Mouse (Mus musculus) layer of hippocampus, postnatal 14 days (tissue): ENCODE measurements around the gene Hprt. TPM values are rescaled to one million over a fixed set of nuclear protein-coding genes. Genes with fewer than 3 reads are reported as not detected.
"Not testable (repeated sequence)": the region's sequence is repeated elsewhere in the genome, so short reads cannot be mapped to it uniquely, and the experiment has no call there.

Source experiments
- DNase-seq, 2 experiments: peaks; one replicate each; pipeline ENCODE4 v3.0.0; 2021 to 2022; ENCODE audit warnings: low spot score in 2 of 2, mixed read lengths in 1 of 2
- long read RNA-seq, 2 experiments: library from polyadenylated mRNA; stranded (forward); transcript quantifications; one replicate each; pipeline ENCODE4 v2.0.0; 2021
- total RNA-seq, 2 experiments: library from RNA; stranded (reverse); gene quantifications; 2 replicates each; pipeline ENCODE4 v1.2.3; 2021

Hprt gene
- 100 to 1,000 TPM; 112 to 134 TPM for total RNA-seq
- long read RNA-seq, experiment 1, transcript Hprt-201 (9 exons, 1,289 nt), result major isoform, 6 of 6 reads
- long read RNA-seq, experiment 1, partial matches to known transcripts, result 0 of 6 reads
- long read RNA-seq, experiment 1, other reads (novel, unspliced or antisense), result 0 of 6 reads
- long read RNA-seq, experiment 2, transcript Hprt-201 (9 exons, 1,289 nt), result major isoform, 13 of 14 reads
- long read RNA-seq, experiment 2, partial matches to known transcripts, result 0 of 14 reads
- long read RNA-seq, experiment 2, other reads (novel, unspliced or antisense), result 1 of 14 reads

DNA sequence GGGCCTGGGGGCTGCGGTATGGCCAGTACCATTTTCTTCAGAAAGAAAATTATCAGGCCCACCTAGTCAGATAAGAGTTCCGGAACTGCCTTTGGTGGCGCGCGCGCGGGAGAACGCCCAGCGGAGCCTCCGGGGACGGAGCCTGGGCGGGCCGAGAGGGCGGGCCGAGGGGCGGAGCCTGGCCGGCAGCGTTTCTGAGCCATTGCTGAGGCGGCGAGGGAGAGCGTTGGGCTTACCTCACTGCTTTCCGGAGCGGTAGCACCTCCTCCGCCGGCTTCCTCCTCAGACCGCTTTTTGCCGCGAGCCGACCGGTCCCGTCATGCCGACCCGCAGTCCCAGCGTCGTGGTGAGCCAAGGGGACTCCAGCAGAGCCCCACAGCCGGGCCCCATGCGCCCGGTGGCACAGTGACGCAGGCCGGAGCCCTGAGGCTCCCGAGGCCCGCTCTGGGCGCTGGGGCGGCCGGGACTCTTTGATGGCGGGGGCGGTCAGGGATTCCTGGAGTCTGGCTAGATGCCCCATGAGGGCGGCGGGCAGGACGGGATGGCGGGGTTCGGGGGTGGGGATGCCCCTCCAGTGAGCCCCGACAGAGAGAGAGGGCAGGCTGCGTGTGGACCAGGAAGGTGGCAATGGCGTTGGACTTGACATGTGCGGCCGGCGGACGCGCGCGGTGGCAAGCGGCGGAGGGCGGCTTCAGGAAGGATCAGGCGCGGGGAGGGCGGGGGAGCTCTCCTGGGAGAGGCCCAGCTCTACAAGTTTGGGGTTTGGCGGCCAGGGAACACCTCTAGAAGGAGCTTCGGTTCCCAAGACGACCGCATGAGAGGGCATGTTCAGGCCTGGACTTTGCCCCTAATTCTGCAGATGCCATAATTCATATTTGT, at the start of gene Hprt:
Hprt (plus strand) TSS at position 233 of the 879 bp plus-strand sequence.
- peak; percentile 78 to 79 for DNase-seq

DNA sequence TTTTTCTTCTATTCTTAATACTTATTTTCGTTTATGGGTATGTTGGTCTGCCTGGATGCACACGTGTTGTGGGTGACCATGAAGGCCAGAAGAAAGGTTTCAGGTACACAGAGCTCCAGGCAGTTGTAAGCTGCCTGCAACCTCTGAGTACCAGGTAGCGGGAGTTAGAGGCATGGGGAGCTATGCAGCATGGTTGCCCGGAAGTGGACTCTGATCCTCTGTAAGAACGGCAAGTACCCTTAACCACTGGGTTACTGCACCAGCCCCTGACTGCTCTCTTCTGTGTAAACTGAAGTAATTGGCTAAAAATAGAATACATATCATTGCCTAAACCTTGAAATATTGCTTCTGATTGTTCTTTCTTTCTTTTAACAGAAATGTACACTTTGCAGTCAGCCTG, 42.4 kb upstream of the Hprt start:
- DNase-seq, result no peak

DNA sequence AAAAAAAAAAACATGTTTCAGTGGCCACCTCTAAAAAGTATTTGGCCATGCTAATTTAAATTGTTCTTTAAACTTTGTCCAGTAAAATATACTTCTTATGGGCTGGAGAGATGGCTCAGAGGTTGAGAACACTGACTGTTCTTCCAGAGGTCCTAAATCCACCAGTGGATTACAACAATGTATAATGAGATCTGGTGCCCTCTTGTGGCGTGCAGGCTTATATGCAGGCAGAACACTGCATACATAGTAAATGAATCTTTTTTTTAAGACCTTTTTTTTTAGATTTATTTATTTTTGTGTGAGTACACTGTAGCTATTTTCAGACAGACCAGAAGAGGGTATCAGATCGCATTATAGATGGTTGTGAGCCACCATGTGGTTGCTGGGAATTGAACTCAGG, 38.2 kb upstream of the Hprt start:
- no peak for DNase-seq

DNA sequence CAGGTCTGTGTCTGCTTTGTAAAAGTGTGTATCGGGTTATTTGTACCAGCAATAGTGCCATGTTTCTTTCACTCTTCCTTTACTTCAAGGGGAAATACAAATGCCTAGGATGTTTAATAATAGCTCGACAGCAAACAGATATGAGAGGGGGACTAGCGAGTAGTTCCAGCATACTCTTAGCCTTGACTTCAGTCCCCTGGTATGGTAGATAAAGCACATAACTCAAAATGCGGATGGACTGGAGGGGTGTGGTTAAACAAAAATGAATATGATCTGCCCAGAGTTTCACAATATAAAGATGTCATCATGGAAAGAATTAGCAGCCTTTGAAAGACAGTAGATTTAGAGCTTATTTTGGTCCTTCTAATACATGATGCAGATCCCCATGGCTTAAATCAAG, 31.0 kb upstream of the Hprt start:
- DNase-seq, result no peak

DNA sequence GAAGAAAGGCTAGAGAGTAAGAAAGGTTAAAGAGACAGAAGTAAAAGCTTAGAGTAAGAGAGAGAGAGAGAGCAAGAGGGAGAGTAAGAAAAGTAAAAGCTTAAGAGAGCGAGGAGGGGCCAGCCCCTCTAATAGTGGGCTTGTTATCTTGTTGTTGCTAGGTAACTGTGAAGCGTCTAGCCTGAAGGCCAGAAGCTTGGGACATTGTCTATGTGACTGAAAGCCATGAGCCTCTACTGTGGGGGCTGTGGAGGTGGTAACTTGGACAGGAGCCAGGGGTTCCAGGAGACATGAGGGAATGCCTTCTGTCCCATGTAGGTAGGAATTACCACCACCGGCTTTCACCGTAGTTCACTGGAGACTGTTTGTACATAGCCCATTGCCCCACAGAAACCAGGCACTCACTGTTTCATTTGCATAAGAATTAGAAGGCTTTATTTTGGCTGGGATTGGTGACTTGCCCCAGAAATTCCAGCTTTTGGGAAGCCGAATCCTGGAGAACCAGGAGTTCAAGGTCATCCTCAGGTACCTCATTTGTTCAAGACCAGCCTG, 26.3 kb upstream of the Hprt start:
- no peak for DNase-seq

DNA sequence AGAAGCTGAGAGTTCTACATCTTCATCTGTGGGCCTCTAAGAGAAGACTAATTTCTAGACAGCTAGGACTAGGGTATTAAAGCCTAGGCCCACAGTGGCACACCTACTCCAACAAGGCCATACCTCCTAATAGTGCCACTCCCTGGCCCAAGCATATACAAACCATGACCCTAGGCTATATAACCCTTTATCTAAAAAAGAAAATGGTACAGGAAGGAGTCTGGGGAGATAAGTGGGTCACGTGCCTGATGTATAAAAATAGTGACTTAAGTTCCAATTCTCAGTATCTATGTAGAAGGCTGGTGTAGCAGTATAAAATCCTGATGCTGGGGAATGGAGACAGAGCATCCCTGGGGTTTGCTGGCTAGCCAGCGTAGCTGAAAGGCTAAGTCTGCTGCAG, 22.8 kb upstream of the Hprt start:
- no peak for DNase-seq

DNA sequence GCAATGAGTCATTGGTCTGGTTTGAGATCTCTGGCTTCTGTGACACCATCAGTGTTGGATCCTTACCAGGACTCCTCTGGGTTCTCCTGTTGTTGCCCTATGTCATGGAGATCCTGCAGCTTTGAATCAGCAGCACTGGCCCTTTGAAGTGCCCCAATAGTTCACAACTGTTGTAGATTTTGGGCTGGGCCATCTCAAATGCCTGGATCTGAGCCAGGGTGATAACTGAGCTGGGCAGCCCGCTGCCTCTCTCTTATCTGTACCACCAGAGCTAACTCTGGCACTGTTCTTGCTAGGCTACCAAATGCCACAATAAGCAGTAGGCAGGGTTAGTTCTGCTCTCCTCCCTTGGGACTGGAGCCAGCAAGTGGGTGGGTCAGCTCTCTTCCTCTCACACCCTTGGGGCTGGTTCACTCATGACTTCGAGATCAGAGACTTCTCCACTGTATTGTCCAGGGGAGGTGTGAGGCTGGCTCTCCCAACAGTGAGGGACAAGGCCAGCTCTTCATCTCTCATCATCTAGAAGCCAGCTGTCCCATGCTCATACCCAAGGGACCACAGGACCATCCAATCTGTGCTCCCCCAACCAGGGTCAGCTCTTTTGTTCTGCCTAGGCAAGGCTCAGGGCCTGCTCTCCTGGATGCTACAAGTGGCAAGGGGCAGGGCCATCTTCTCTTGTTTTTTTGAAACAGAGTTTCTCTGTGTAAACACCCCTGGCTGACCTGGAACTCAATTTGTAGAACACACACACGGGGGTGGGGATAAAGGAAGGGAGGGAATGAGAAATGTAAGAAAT, 16.5 kb upstream of the Hprt start:
- no peak for DNase-seq

DNA sequence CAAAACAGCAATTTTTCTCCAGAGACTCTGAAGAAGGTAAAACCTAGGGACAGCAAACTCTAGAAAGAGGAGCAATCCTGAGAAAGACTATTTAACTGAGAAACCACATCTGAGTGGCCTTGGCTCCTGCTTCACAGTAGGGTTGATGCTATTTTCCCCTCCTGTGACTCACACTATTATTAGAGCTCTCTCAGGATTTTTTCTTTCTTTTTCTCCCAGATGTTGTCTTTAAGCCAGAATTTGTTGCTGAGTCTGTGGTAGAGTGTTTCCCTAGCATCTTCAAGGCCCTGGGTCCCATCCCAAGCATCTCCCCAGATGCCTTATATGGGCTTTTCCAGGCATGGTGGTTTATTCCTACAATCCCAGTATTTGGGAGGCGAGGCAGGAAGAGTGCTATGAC, 15.8 kb upstream of the Hprt start:
- no peak for DNase-seq

DNA sequence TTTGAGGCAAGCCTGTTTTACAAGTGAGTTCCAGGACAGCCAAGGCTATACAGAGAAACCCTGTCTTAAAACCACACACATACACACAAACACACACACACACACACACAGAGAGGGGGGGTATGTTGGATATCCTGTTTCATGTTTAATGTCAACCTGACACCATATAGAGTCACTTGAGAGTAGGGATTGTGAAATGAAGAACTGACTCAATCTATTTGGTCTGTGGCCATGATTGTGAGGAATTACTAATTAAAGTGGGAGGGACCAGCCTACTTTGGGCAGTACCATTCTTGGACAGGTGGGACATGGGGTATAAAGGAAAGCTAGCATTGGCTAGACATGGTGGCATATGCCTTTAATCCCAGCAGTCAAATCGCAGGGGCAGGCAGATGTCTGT, 15.3 kb upstream of the Hprt start:
- no peak for DNase-seq

DNA sequence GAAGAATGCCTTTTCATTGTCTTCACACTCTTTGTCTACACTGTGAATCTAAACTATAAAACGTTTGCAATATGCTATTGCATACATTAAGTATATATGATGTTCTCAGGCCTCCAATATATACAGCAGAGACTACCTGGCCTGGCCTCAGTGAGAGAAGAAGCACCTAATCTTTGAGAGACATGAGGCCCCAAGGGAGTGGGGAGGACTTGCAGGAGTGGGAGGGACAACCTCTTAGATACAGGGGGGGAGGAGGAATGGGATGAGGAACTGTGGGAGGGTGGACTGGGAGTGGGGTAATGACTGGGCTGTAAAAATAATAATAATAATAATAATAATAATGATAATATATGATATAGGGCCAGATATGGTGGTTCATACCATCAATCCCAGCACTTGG, 9.4 kb upstream of the Hprt start:
- DNase-seq, result no peak

DNA sequence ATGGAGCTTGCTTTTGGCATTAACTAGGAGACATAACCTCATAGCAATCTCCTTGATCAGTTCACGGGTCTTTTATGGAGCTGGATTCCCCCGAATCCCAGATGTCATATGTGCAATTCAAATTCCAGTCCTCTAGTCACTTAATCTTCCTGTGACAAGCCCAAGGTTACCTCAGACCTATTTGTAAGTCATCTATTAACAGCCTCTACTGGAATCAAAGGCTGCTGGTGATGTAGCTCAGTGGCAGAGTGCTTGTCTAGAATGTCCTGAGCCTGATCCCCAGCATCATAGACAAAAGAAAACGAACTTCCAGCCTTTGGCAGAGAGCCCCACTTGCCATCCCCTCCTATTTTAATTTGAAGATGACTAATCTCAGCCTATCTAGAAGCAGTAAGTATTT, 6.6 kb upstream of the Hprt start:
- DNase-seq, result no peak

DNA sequence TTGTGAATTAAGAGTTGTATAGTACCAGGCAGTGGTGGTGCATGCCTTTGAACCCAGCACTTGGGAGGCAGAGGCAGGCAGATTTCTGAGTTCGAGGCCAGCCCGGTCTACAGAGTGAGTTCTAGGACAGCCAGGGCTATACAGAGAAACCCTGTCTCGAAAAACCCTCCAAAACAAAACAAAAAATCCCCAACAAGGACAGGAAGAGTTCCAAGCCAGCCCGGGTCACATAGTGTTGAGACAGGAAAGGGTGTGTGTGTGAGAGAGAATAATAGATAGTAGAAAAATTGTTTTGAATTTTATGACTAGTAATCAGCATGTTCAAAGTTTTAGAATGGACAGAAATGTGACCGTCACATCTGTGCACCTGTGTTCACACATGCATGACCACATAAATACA, 6.8 kb downstream of the Hprt start:
- not testable (repeated sequence) for DNase-seq

DNA sequence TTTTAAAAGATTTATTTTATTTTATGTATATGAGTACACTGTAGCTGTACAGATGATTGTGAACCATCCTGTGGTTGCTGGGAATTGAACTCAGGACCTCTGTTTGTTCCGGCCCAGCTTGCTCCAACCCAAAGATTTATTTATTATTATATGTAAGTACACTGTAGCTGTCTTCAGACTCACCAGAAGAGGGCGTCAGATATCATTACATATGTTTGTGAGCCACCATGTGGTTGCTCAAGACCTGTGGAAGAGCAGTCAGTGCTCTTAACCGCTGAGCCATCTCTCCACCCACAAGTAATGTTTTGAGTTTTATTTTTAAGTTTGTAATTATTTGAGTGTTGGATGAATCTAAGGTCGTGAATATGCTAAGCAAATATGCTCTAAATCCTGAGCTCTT, 16.9 kb downstream of the Hprt start:
- DNase-seq, result not testable (repeated sequence)

DNA sequence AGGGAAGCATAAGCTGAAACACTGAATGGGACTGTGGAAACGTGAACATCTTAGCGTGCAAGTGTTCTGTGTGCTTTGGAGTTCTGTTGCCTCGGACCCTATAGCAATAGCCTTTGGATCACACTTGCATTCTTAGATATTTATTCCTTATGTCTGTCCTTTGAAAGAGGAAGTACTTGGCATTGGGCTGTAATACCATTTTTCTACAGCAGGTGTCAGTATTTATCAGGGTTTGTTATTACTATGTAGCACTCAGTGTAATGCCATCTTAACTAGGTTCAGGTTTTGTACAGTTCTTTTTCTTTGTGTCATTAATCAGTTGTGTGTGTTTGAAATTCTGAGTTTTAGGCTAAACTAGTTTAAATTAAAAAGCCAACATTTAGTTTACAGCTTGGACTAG, 18.1 kb downstream of the Hprt start:
- peak in 1 of 2 experiments; percentile 62 for DNase-seq

DNA sequence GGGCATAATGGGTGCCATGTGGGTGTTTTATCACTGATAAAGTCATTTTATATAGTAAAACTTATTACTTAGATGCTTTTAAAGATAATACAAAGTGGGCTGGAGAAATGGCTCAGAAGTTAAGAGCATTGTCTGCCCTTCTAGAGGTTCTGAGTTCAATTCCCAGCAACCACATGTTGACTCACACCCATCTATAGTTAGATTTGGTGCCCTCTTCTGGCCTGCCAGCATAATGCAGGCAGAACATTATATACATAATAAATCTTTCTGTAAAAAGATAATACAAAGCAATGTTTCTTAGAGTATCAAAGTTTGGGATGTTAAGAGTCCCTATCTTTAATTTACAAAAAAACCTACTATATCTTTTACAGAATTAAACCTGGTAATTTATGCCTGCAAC, 27.6 kb downstream of the Hprt start:
- no peak for DNase-seq

DNA sequence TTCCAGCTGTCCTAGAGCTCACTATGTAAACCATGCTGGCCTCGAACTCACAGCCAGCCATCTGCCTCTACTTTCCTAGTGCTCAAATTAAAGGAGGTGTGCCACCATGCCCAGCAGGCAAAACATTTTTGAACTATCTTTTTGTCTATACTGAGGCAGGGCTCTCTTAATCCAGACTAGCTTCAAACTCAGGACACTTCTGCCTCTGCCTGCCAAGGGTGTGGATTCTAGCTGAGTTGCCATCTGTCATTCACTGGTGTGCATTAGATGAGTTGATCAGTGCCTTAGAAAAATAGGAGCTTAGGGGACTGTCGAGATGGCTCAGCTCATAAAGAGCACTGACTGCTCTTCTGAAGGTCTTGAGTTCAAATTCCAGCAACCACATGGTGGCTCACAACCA, 35.1 kb downstream of the Hprt start:
- peak in 1 of 2 experiments; percentile 4 for DNase-seq

DNA sequence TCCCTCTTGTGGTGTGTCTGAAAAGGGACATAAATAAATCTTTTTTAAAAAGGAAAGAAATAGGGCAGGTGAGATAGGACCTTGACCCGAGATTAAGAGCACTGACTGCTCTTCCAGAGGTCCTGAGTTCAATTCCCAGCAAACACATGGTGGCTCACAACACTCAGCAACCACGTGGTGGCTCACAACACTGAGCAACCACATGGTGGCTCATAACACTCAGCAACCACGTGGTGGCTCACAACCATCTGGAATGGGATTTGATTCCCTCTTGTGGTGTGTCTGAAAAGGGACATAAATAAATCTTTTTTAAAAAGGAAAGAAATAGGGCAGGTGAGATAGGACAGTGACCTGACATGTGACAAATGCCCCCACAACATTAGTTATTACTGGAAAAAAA, 36.3 kb downstream of the Hprt start:
- not testable (repeated sequence) for DNase-seq

DNA sequence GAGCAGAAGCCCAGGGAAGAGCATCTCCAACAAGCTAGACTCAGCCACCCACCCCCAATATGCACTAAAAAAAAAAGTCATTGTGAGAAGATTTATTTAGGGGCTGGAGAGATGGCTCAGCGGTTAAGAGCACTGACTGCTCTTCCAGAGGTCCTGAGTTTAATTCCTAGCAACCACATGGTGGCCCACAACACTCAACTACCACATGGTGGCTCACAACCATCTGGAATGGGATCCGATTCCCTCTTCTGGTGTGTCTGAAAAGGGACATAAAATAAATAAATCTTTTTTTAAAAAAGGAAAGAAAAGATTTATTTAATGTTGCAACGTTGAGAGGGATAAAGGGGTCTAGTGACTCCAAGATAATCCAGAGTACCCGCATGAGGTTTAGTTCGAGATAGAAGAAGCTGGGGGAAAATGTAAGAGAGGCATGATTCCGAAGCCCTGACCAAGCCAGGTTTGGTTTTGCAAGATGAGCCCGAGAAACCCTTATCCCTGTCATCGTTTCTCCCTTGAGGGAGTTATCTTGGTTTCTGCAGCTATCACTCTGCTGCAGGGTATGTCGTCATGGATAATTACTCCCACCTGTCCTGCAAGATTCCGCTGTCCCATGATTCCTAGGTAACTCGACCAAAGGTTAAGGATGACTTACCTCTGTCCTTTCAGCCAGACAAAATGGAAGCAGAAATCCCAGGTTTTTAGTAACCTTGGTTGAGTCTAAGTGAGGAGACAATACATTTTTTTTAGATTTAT, 37.7 kb downstream of the Hprt start:
- no peak for DNase-seq

DNA sequence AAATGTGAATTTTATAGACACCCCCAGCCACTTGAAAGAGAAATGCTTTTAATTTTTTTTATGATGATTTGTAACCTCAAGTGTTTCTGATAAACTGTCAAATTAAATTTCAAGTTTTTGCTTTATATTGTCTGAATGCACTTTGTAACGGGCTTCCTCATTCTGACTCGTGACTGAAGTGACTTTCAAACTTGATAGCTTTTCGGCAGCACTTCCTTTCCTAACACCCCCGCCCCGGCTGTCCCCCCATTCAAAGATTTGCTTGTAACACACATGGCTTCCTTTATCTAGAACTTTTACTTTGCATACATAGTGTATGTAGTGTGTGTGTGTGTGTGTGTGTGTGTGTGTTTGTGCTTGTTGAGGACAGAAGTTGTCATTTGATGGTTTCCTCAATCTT, 41.6 kb downstream of the Hprt start:
- no peak for DNase-seq

DNA sequence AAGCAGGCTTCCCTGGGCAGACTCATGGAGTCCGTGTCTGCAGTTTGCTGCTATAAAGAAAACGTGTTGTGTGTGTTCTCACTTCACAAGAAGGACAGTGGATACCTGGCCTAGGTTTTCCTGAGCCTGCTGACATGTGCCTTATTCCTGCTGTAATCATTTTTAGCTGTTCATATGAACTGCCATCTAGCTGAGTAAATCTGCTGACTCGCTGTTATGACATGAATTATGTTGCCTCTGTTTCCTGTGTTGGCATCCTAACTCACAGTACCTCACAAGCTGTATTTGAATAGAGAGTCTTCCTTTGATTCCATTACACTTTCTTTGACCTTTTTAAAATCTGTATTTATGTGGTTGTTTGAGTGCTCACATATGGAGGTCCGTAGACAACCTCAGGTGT, 50.3 kb downstream of the Hprt start:
- DNase-seq, result no peak

DNA sequence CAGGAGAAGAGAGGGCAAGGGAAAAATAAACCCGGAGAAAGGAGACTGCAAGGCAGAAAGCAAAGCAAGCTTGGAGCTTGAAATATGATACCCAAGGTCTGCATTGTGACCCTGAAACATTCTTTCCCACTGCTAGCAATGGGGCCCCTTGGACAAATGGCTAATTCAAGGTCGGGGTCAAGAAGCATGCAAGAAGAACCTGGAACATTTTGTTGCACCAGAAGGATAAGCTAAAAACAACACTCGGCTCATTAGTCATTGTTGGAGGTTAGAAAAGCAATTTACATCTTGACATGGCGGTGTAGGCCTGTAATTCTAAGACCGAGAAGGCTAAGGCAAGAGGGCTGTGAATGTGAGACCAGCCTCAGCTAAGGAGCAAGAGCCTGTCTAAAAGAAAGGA, 51.7 kb downstream of the Hprt start:
- no peak for DNase-seq
